Mouse (Mus musculus): ENCODE measurements around the gene C9. TPM values are rescaled to one million over a fixed set of nuclear protein-coding genes. Genes with fewer than 3 reads are reported as not detected.

Gene C9
- total and polyA plus RNA-seq, 2 experiments from 2014 or later, result not detected

GRCm38 (mm10) chr15:6448892-6449291 lies 3.8 kb downstream of the C9 start:
- H3K9me3 ChIP-seq (ENCODE audit: low read length), result no peaks in the 10 kb centered on the region
- no peak for TF ChIP-seq CTCF (IDR thresholded peaks at IDR 0.05)
- H3K9ac ChIP-seq (replicated peaks; ENCODE audit: low read length, poor library complexity, severe bottlenecking), result no peak overlapping the region
- H3K4me1 ChIP-seq (ENCODE audit: insufficient read depth, low read length), result 0 out of 2 replicates have a peak, but pooled peaks cover 4% of the 10 kb centered on the region
- H3K27ac ChIP-seq (ENCODE audit: low read depth, low read length), result no peak overlapping the region
- DNase-seq (ENCODE audit: low spot score) (no peak), ATAC-seq (ENCODE audit: low FRiP score) (0 out of 2 replicates have a peak, but pooled peaks have one; percentile 55)
- WGBS, result 19% methylated on average over 9 of the region's 9 CpGs
- no peaks in the 10 kb centered on the region for H3K36me3 ChIP-seq (ENCODE audit: insufficient read depth, low read length)
- H3K27me3 ChIP-seq (ENCODE audit: insufficient read depth, low read length), result no peaks in the 10 kb centered on the region
- no peak overlapping the region for H3K4me3 ChIP-seq (ENCODE audit: low read depth, low read length)
- H3K4me2 ChIP-seq (ENCODE audit: low read depth, low read length, poor library complexity, severe bottlenecking), result no peak overlapping the region

- ATAC-seq (ENCODE audit: low FRiP score), result no peak
- no peak overlapping the region for H3K4me2 ChIP-seq (ENCODE audit: low read depth, low read length, poor library complexity, severe bottlenecking)
- H3K9ac ChIP-seq (replicated peaks; ENCODE audit: low read length, poor library complexity, severe bottlenecking), result no peak overlapping the region
- H3K4me3 ChIP-seq (ENCODE audit: low read depth, low read length), result no peak overlapping the region
- H3K27ac ChIP-seq (ENCODE audit: low read depth, low read length), result no peak overlapping the region
- no peaks in the 10 kb centered on the region for H3K4me1 ChIP-seq (ENCODE audit: insufficient read depth, low read length)
- no peak for TF ChIP-seq CTCF (IDR thresholded peaks at IDR 0.05)
- no peak for DNase-seq (ENCODE audit: low spot score)
- no peaks in the 10 kb centered on the region for H3K9me3 ChIP-seq (ENCODE audit: low read length)
- no peaks in the 10 kb centered on the region for H3K27me3 ChIP-seq (ENCODE audit: insufficient read depth, low read length)
- 72% methylated on average over 2 of the region's 2 CpGs for WGBS
- H3K36me3 ChIP-seq (ENCODE audit: insufficient read depth, low read length), result no peaks in the 10 kb centered on the region
Observed at GRCm38 (mm10) chr15:6454461-6454860, 9.3 kb downstream of the C9 start.

GRCm38 (mm10) chr15:6461381-6461780 lies 16.3 kb downstream of the C9 start:
- Histone ChIP-seq H3K9ac (replicated peaks; ENCODE audit: low read length, poor library complexity, severe bottlenecking) (no peak overlapping the region), H3K4me2 (ENCODE audit: low read depth, low read length, poor library complexity, severe bottlenecking) (no peak overlapping the region), H3K4me3 (ENCODE audit: low read depth, low read length) (no peak overlapping the region), H3K4me1 (ENCODE audit: insufficient read depth, low read length) (no peaks in the 10 kb centered on the region), H3K36me3 (ENCODE audit: insufficient read depth, low read length) (no peaks in the 10 kb centered on the region), H3K27me3 (ENCODE audit: insufficient read depth, low read length) (no peaks in the 10 kb centered on the region), H3K9me3 (ENCODE audit: low read length) (no peaks in the 10 kb centered on the region), H3K27ac (ENCODE audit: low read depth, low read length) (no peak overlapping the region)
- TF ChIP-seq CTCF (IDR thresholded peaks at IDR 0.05), result no peak
- 60% methylated on average over 8 of the region's 8 CpGs for whole genome bisulfite sequencing
- DNase-seq (ENCODE audit: low spot score), result no peak
- ATAC-seq (ENCODE audit: low FRiP score), result no peak

- no peak for TF ChIP-seq CTCF (IDR thresholded peaks at IDR 0.05)
- no peaks in the 10 kb centered on the region for H3K36me3 ChIP-seq (ENCODE audit: insufficient read depth, low read length)
- H3K4me1 ChIP-seq (ENCODE audit: insufficient read depth, low read length), result no peaks in the 10 kb centered on the region
Observed at GRCm38 (mm10) chr15:6463361-6463923, 18.3 kb downstream of the C9 start.

GRCm38 (mm10) chr15:6466995-6467394 lies 21.9 kb downstream of the C9 start:
- WGBS, result 81% methylated on average over 10 of the region's 10 CpGs
- no peaks in the 10 kb centered on the region for H3K4me1 ChIP-seq (ENCODE audit: insufficient read depth, low read length)
- no peak overlapping the region for H3K4me2 ChIP-seq (ENCODE audit: low read depth, low read length, poor library complexity, severe bottlenecking)
- H3K27me3 ChIP-seq (ENCODE audit: insufficient read depth, low read length), result no peaks in the 10 kb centered on the region
- TF ChIP-seq CTCF (IDR thresholded peaks at IDR 0.05), result no peak
- no peak overlapping the region for H3K4me3 ChIP-seq (ENCODE audit: low read depth, low read length)
- H3K36me3 ChIP-seq (ENCODE audit: insufficient read depth, low read length), result no peaks in the 10 kb centered on the region
- no peak for ATAC-seq (ENCODE audit: low FRiP score)
- no peak for DNase-seq (ENCODE audit: low spot score)
- H3K9ac ChIP-seq (replicated peaks; ENCODE audit: low read length, poor library complexity, severe bottlenecking), result no peak overlapping the region
- no peak overlapping the region for H3K27ac ChIP-seq (ENCODE audit: low read depth, low read length)
- no peaks in the 10 kb centered on the region for H3K9me3 ChIP-seq (ENCODE audit: low read length)

More at GRCm38 (mm10) chr15:6463361-6463923, 18.3 kb downstream of the C9 start:
- H3K27me3 ChIP-seq (ENCODE audit: insufficient read depth, low read length), result no peaks in the 10 kb centered on the region
- H3K4me3 ChIP-seq (ENCODE audit: low read depth, low read length), result no peak overlapping the region
- H3K9me3 ChIP-seq (ENCODE audit: low read length), result no peaks in the 10 kb centered on the region
- no peak overlapping the region for H3K27ac ChIP-seq (ENCODE audit: low read depth, low read length)
- H3K4me2 ChIP-seq (ENCODE audit: low read depth, low read length, poor library complexity, severe bottlenecking), result no peak overlapping the region
- WGBS, result 90% methylated on average over 3 of the region's 3 CpGs
- DNase-seq (ENCODE audit: low spot score) (no peak), ATAC-seq (ENCODE audit: low FRiP score) (no peak)
- no peak overlapping the region for H3K9ac ChIP-seq (replicated peaks; ENCODE audit: low read length, poor library complexity, severe bottlenecking)

GRCm38 (mm10) chr15:6468845-6469244 lies 23.7 kb downstream of the C9 start:
- H3K9ac ChIP-seq (replicated peaks; ENCODE audit: low read length, poor library complexity, severe bottlenecking), result no peak overlapping the region
- WGBS, result 97% methylated on average over 1 of the region's 1 CpGs
- H3K27ac ChIP-seq (ENCODE audit: low read depth, low read length), result no peak overlapping the region
- no peak overlapping the region for H3K4me3 ChIP-seq (ENCODE audit: low read depth, low read length)
- DNase-seq (ENCODE audit: low spot score) (no peak), ATAC-seq (ENCODE audit: low FRiP score) (no peak)
- TF ChIP-seq CTCF (IDR thresholded peaks at IDR 0.05), result no peak
- no peak overlapping the region for H3K4me2 ChIP-seq (ENCODE audit: low read depth, low read length, poor library complexity, severe bottlenecking)
- H3K4me1 ChIP-seq (ENCODE audit: insufficient read depth, low read length), result no peaks in the 10 kb centered on the region
- no peaks in the 10 kb centered on the region for H3K36me3 ChIP-seq (ENCODE audit: insufficient read depth, low read length)
- no peaks in the 10 kb centered on the region for H3K9me3 ChIP-seq (ENCODE audit: low read length)
- no peaks in the 10 kb centered on the region for H3K27me3 ChIP-seq (ENCODE audit: insufficient read depth, low read length)
